8 mouse cellular contexts compared by ENCODE assay signal in the genomic region with DNA sequence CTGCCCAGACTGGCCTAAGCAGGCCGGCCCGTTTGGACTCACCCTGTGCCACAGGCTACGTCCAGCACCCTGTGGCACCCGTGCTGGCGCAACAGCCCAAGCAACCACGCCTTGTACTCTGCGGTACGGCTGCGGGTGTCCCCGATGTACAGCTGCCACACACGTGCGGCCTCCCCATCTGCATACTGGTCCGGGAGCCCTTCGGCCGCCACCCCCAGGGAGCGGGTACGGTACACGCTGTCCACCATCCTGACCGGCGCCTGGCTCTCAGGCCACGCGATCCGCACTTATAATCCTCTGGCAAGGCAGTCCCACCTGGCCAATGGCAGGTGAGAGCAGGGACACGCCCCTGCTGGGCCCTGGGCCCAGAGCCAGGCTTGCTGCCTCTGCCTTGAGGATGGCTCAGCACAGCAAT. TPM values are rescaled to one million over a fixed set of nuclear protein-coding genes. Genes with fewer than 3 reads are reported as not detected.
DNase-seq lines count a peak whose midpoint lies in the region; ATAC-seq lines count a peak whose summit lies in the region.

TSS of gene Gnmt (minus strand) at position 265 of the 415 bp plus-strand sequence.

- no peak within 1 kb of the TSS for H3K4me3 ChIP-seq in midbrain, embryonic 12.5 days
- no peak within 1 kb of the TSS for H3K4me3 ChIP-seq in midbrain, embryonic 14.5 days (replicated peaks; ENCODE audit: low read depth, low read length)
- no peak within 1 kb of the TSS for H3K4me3 ChIP-seq in forebrain, embryonic 12.5 days (replicated peaks)

- no peaks in the 10 kb centered on the region for H3K9me3 ChIP-seq in midbrain, embryonic 12.5 days
- H3K9me3 ChIP-seq in midbrain, embryonic 14.5 days (ENCODE audit: control insufficient read depth, low read length): no peaks in the 10 kb centered on the region
- H3K9me3 ChIP-seq in forebrain, embryonic 12.5 days: no peaks in the 10 kb centered on the region

- H3K9ac ChIP-seq in midbrain, embryonic 12.5 days (replicated peaks): peak within 1 kb of the TSS; percentile 17; the same call in 1 of the 2 replicates
- no peak within 1 kb of the TSS; the same call in 1 of the 2 replicates for H3K9ac ChIP-seq in midbrain, embryonic 14.5 days (replicated peaks; ENCODE audit: low read length)
- no peak within 1 kb of the TSS for H3K9ac ChIP-seq in forebrain, embryonic 12.5 days

- H3K36me3 ChIP-seq in midbrain, embryonic 12.5 days: peaks cover 7% of the 10 kb centered on the region; the same call in 1 of the 2 replicates
- peaks cover 7% of the 10 kb centered on the region; the same call in 1 of the 2 replicates for H3K36me3 ChIP-seq in midbrain, embryonic 14.5 days (ENCODE audit: control insufficient read depth, insufficient read depth, low read length)
- H3K36me3 ChIP-seq in forebrain, embryonic 12.5 days (replicated peaks): peaks cover 9% of the 10 kb centered on the region

- no peak within 1 kb of the TSS for H3K27ac ChIP-seq in midbrain, embryonic 12.5 days (replicated peaks)
- H3K27ac ChIP-seq in midbrain, embryonic 14.5 days (replicated peaks; ENCODE audit: low read depth, low read length): no peak within 1 kb of the TSS
- H3K27ac ChIP-seq in forebrain, embryonic 12.5 days: no peak within 1 kb of the TSS

- H3K4me1 ChIP-seq in midbrain, embryonic 12.5 days: no peaks in the 10 kb centered on the region
- no peaks in the 10 kb centered on the region for H3K4me1 ChIP-seq in midbrain, embryonic 14.5 days (ENCODE audit: control insufficient read depth, insufficient read depth, low read length)
- no peaks in the 10 kb centered on the region for H3K4me1 ChIP-seq in forebrain, embryonic 12.5 days

- peaks cover 23% of the 10 kb centered on the region for H3K27me3 ChIP-seq in midbrain, embryonic 12.5 days
- H3K27me3 ChIP-seq in midbrain, embryonic 14.5 days (ENCODE audit: control insufficient read depth, insufficient read depth, low read length): no peaks in the 10 kb centered on the region
- peaks cover 21% of the 10 kb centered on the region for H3K27me3 ChIP-seq in forebrain, embryonic 12.5 days

- H3K4me2 ChIP-seq in midbrain, embryonic 12.5 days (replicated peaks): no peak within 1 kb of the TSS
- no peak within 1 kb of the TSS; the same call in 1 of the 2 replicates for H3K4me2 ChIP-seq in midbrain, embryonic 14.5 days (ENCODE audit: low read length)
- H3K4me2 ChIP-seq in forebrain, embryonic 12.5 days: peak within 1 kb of the TSS; percentile 11; the same call in 1 of the 2 replicates

- no peak for DNase-seq in midbrain, embryonic 14.5 days
- peak; percentile 89 for DNase-seq in kidney, postnatal 14 days
- peak; percentile 81 for DNase-seq in lung, postnatal 36 days
- no peak for DNase-seq in embryo, embryonic 9.5 days (ENCODE audit: extremely low spot score)
- no peak for DNase-seq in embryo, embryonic 11 days
- DNase-seq in right cerebral cortex, postnatal 10 days (ENCODE audit: low spot score in 2 of 2): no peak

- ATAC-seq in midbrain, embryonic 12.5 days (ENCODE audit: low FRiP score, low read depth): no peak
- no peak for ATAC-seq in midbrain, embryonic 14.5 days (ENCODE audit: low FRiP score, low TSS enrichment)
- ATAC-seq in forebrain, embryonic 12.5 days (ENCODE audit: low FRiP score): no peak

- 22% methylated on average over 24 of the region's 24 CpGs for WGBS in midbrain, embryonic 12.5 days
- WGBS in midbrain, embryonic 14.5 days: 20% methylated on average over 24 of the region's 24 CpGs
- WGBS in forebrain, embryonic 12.5 days: 19% methylated on average over 23 of the region's 24 CpGs

RNA-seq across cellular contexts. Expression of gene Gnmt, which starts in this region (rescaled TPM):
- polyA plus RNA-seq in midbrain, embryonic 12.5 days (2016; fragmentation: Nextera tagmentation; extraction: Ambion mirVana): 0.52 and 0.75 TPM in 2 replicates
- polyA plus RNA-seq in midbrain, embryonic 14.5 days (2014; fragmentation: Nextera tagmentation; extraction: Ambion mirVana): 0.71 and 0.85 TPM in 2 replicates
- polyA plus RNA-seq in forebrain, embryonic 12.5 days (2016; fragmentation: Nextera tagmentation; extraction: Ambion mirVana): 0.54 and 0.91 TPM in 2 replicates

Comparison
In these comparisons a context has a peak if more than half of its experiments do, and no peak if none do; other contexts are left out.
1. DNase-seq: peak in kidney, postnatal 14 days (single experiment) and lung, postnatal 36 days (single experiment); none in midbrain, embryonic 14.5 days (single experiment), embryo, embryonic 9.5 days (single experiment), embryo, embryonic 11 days (single experiment) and right cerebral cortex, postnatal 10 days (0 of 2).